13 mouse cellular contexts compared by ENCODE assay signal in genomic region chr8:94634211-94634610, GRCm38 (mm10). TPM values are rescaled to one million over a fixed set of nuclear protein-coding genes. Genes with fewer than 3 reads are reported as not detected.
DNase-seq lines count a peak whose midpoint lies in the region; ATAC-seq lines count a peak whose summit lies in the region.
"Had no signal": no experiment of that assay in that cellular context is flagged by ENCODE, and none has a peak within 500 bp of the region (broad histone marks: within the 10 kb centered on the region; RNA-seq: fewer than 3 reads in every experiment).

No protein-coding gene starts in this region.

- peak overlapping the region; percentile 1 for H3K4me3 ChIP-seq in megakaryocyte, embryonic 14.5 days (replicated peaks)
- no peak overlapping the region for H3K4me3 ChIP-seq in hindbrain, embryonic 11.5 days (ENCODE audit: low read depth, low read length)
- H3K4me3 ChIP-seq: embryonic facial prominence, embryonic 12.5 days; hindbrain, embryonic 10.5 days; myocyte had no signal

- H3K4me1 ChIP-seq in megakaryocyte, embryonic 14.5 days: peaks cover 47% of the 10 kb centered on the region
- no peaks in the 10 kb centered on the region for H3K4me1 ChIP-seq in hindbrain, embryonic 11.5 days (replicated peaks; ENCODE audit: control insufficient read depth, insufficient read depth, low read length)
- H3K4me1 ChIP-seq: embryonic facial prominence, embryonic 12.5 days; hindbrain, embryonic 10.5 days had no signal

- H3K36me3 ChIP-seq in megakaryocyte, embryonic 14.5 days (replicated peaks; ENCODE audit: low read length): peaks cover 96% of the 10 kb centered on the region
- 0 out of 2 replicates have a peak, but pooled peaks cover 7% of the 10 kb centered on the region for H3K36me3 ChIP-seq in hindbrain, embryonic 11.5 days (ENCODE audit: control insufficient read depth, insufficient read depth, low read length)

- peak; percentile 49 to 60 for DNase-seq in spleen, postnatal 36 days (ENCODE audit: low spot score in 2 of 2)
- DNase-seq in spleen, postnatal 14 days (ENCODE audit: low spot score in 2 of 2): no peak
- DNase-seq in induced T-regulatory cell, adult 2 months (ENCODE audit: low read depth): peak; percentile 86
- peak; percentile 17 for DNase-seq in thymus, postnatal 4 days
- DNase-seq in hindbrain, embryonic 11.5 days (ENCODE audit: low spot score): no peak
- DNase-seq in testis, postnatal 10 days (ENCODE audit: low spot score): no peak
- DNase-seq in gastrocnemius, adult 8-10 months (ENCODE audit: low spot score in 2 of 2): no peak
- DNase-seq: kidney, postnatal 14 days; lung, postnatal 14 days had no signal

- no peak for ATAC-seq in hindbrain, embryonic 11.5 days (ENCODE audit: low FRiP score)

- H3K9me3 ChIP-seq in megakaryocyte, embryonic 14.5 days: no peaks in the 10 kb centered on the region
- no peaks in the 10 kb centered on the region for H3K9me3 ChIP-seq in hindbrain, embryonic 11.5 days (ENCODE audit: control insufficient read depth, low read length)
- H3K9me3 ChIP-seq: embryonic facial prominence, embryonic 12.5 days; hindbrain, embryonic 10.5 days had no signal

- H3K9ac ChIP-seq in hindbrain, embryonic 11.5 days (ENCODE audit: low read depth, low read length): no peak overlapping the region
- H3K9ac ChIP-seq: embryonic facial prominence, embryonic 12.5 days had no signal

- no peak overlapping the region for H3K4me2 ChIP-seq in hindbrain, embryonic 11.5 days (replicated peaks; ENCODE audit: low read depth, low read length)
- H3K4me2 ChIP-seq: embryonic facial prominence, embryonic 12.5 days had no signal

- H3K27me3 ChIP-seq in megakaryocyte, embryonic 14.5 days (replicated peaks): no peaks in the 10 kb centered on the region
- H3K27me3 ChIP-seq in hindbrain, embryonic 11.5 days (ENCODE audit: control insufficient read depth, insufficient read depth, low read length): no peaks in the 10 kb centered on the region
- H3K27me3 ChIP-seq: embryonic facial prominence, embryonic 12.5 days had no signal

- no peak overlapping the region for H3K27ac ChIP-seq in hindbrain, embryonic 11.5 days (ENCODE audit: low read depth, low read length)
- H3K27ac ChIP-seq: embryonic facial prominence, embryonic 12.5 days; hindbrain, embryonic 10.5 days had no signal

RNA-seq across cellular contexts. Expression of gene Arl2bp, which starts 32.2 kb away (rescaled TPM):
- polyA plus RNA-seq in megakaryocyte, embryonic 14.5 days (2012; ENCODE audit: insufficient read depth, low replicate concordance): 13.7 and 16.1 TPM in 2 replicates
- polyA plus RNA-seq in hindbrain, embryonic 11.5 days (2014; fragmentation: Nextera tagmentation; extraction: Ambion mirVana): 65.2 and 94.5 TPM in 2 replicates
- 10 to 100 TPM; 43.4 to 55.1 (median 45.7) TPM for total RNA-seq in gastrocnemius, adult 8-10 months (2022)

RNA-seq across cellular contexts. Expression of gene Fam192a, which starts 32.4 kb away (rescaled TPM):
- 11.1 and 44.5 TPM in 2 replicates for polyA plus RNA-seq in megakaryocyte, embryonic 14.5 days (2012; ENCODE audit: insufficient read depth, low replicate concordance)
- polyA plus RNA-seq in hindbrain, embryonic 11.5 days (2014; fragmentation: Nextera tagmentation; extraction: Ambion mirVana): 110 TPM in 2 replicates
- total RNA-seq in gastrocnemius, adult 8-10 months (2022): 10 to 100 TPM; 16.9 to 23.1 (median 18.4) TPM

RNA-seq across cellular contexts. Expression of gene Rspry1, which starts 32.5 kb away (rescaled TPM):
- polyA plus RNA-seq in megakaryocyte, embryonic 14.5 days (2012; ENCODE audit: insufficient read depth, low replicate concordance): 0.56 and 3.4 TPM in 2 replicates
- 45.5 and 50.4 TPM in 2 replicates for polyA plus RNA-seq in hindbrain, embryonic 11.5 days (2014; fragmentation: Nextera tagmentation; extraction: Ambion mirVana)
- 1 to 10 TPM; 7.3 to 8.9 (median 8.2) TPM for total RNA-seq in gastrocnemius, adult 8-10 months (2022)

Comparison
In these comparisons a context has a peak if more than half of its experiments do, and no peak if none do; other contexts are left out.
1. DNase-seq: peak in spleen, postnatal 36 days (2 of 2), induced T-regulatory cell, adult 2 months (single experiment) and thymus, postnatal 4 days (single experiment); none in spleen, postnatal 14 days (0 of 2), hindbrain, embryonic 11.5 days (single experiment), testis, postnatal 10 days (single experiment) and gastrocnemius, adult 8-10 months (0 of 2).
2. RNA of gene Rspry1, which starts 32.5 kb away (polyA plus RNA-seq): 45.5 to 50.4 TPM in hindbrain, embryonic 11.5 days; 0.56 to 3.4 TPM in megakaryocyte, embryonic 14.5 days; every median in the first group is over 10 times any median in the second.